Mouse (Mus musculus): ENCODE data around the gene Edem2. TPM values are rescaled to one million over a fixed set of nuclear protein-coding genes. Genes with fewer than 3 reads are reported as not detected.

Gene Edem2
- polyA plus RNA-seq, 1 experiment from 2014 or later, result 35.5 TPM

GRCm38 (mm10) chr2:155773664-155774063, 44.4 kb upstream of the Edem2 start:
- ATAC-seq (replicated peaks; ENCODE audit: low FRiP score), result no peak
- Histone ChIP-seq H3K27ac (ENCODE audit: low read depth, low read length) (no peak overlapping the region), H3K4me1 (replicated peaks; ENCODE audit: control insufficient read depth, insufficient read depth, low read length) (peaks cover 5% of the 10 kb centered on the region), H3K27me3 (replicated peaks; ENCODE audit: control insufficient read depth, insufficient read depth, low read length) (peaks cover 62% of the 10 kb centered on the region), H3K9me3 (ENCODE audit: control insufficient read depth, low read length) (no peaks in the 10 kb centered on the region), H3K4me2 (no peak overlapping the region), H3K9ac (ENCODE audit: low read depth, low read length) (no peak overlapping the region), H3K36me3 (ENCODE audit: control insufficient read depth, insufficient read depth, low read length) (no peaks in the 10 kb centered on the region), H3K4me3 (ENCODE audit: low read depth, low read length) (no peak overlapping the region)
- WGBS, result 51% methylated on average over 4 of the region's 4 CpGs
- no peak for DNase-seq (ENCODE audit: low spot score)

- no peak overlapping the region for H3K4me3 ChIP-seq (ENCODE audit: low read depth, low read length)
- peaks cover 3% of the 10 kb centered on the region; the same call in 1 of the 2 replicates for H3K27me3 ChIP-seq (replicated peaks; ENCODE audit: control insufficient read depth, insufficient read depth, low read length)
- WGBS, result 52% methylated on average over 13 of the region's 13 CpGs
- H3K4me1 ChIP-seq (replicated peaks; ENCODE audit: control insufficient read depth, insufficient read depth, low read length), result no peaks in the 10 kb centered on the region
- H3K9me3 ChIP-seq (ENCODE audit: control insufficient read depth, low read length), result no peaks in the 10 kb centered on the region
- ATAC-seq (replicated peaks; ENCODE audit: low FRiP score) (no peak; the same call in 1 of the 2 replicates), DNase-seq (ENCODE audit: low spot score) (peak; percentile 49)
- H3K36me3 ChIP-seq (ENCODE audit: control insufficient read depth, insufficient read depth, low read length), result no peaks in the 10 kb centered on the region
- no peak overlapping the region for H3K4me2 ChIP-seq
- H3K9ac ChIP-seq (ENCODE audit: low read depth, low read length), result no peak overlapping the region
- no peak overlapping the region for H3K27ac ChIP-seq (ENCODE audit: low read depth, low read length)
Observed at GRCm38 (mm10) chr2:155764679-155765418, 35.6 kb upstream of the Edem2 start.

- no peaks in the 10 kb centered on the region for H3K4me1 ChIP-seq (replicated peaks; ENCODE audit: control insufficient read depth, insufficient read depth, low read length)
- 60% methylated on average over 14 of the region's 14 CpGs for WGBS
- no peak overlapping the region for H3K9ac ChIP-seq (ENCODE audit: low read depth, low read length)
- no peak overlapping the region for H3K4me2 ChIP-seq
- H3K9me3 ChIP-seq (ENCODE audit: control insufficient read depth, low read length), result no peaks in the 10 kb centered on the region
- H3K27me3 ChIP-seq (replicated peaks; ENCODE audit: control insufficient read depth, insufficient read depth, low read length), result peaks cover 9% of the 10 kb centered on the region
- DNase-seq (ENCODE audit: low spot score) (no peak), ATAC-seq (replicated peaks; ENCODE audit: low FRiP score) (no peak)
- H3K4me3 ChIP-seq (ENCODE audit: low read depth, low read length), result no peak overlapping the region
- H3K36me3 ChIP-seq (ENCODE audit: control insufficient read depth, insufficient read depth, low read length), result no peaks in the 10 kb centered on the region
- no peak overlapping the region for H3K27ac ChIP-seq (ENCODE audit: low read depth, low read length)
Observed at GRCm38 (mm10) chr2:155756855-155757566, 27.7 kb upstream of the Edem2 start.

- ATAC-seq (replicated peaks; ENCODE audit: low FRiP score) (no peak), DNase-seq (ENCODE audit: low spot score) (no peak)
- H3K27ac ChIP-seq (ENCODE audit: low read depth, low read length), result no peak overlapping the region
- H3K4me1 ChIP-seq (replicated peaks; ENCODE audit: control insufficient read depth, insufficient read depth, low read length), result peaks cover 3% of the 10 kb centered on the region
- peaks cover 18% of the 10 kb centered on the region for H3K27me3 ChIP-seq (replicated peaks; ENCODE audit: control insufficient read depth, insufficient read depth, low read length)
- H3K4me3 ChIP-seq (ENCODE audit: low read depth, low read length), result no peak overlapping the region
- H3K36me3 ChIP-seq (ENCODE audit: control insufficient read depth, insufficient read depth, low read length), result no peaks in the 10 kb centered on the region
- no peak overlapping the region for H3K4me2 ChIP-seq
- no peaks in the 10 kb centered on the region for H3K9me3 ChIP-seq (ENCODE audit: control insufficient read depth, low read length)
- H3K9ac ChIP-seq (ENCODE audit: low read depth, low read length), result no peak overlapping the region
- 6% methylated on average over 1 of the region's 1 CpGs for WGBS
Observed at GRCm38 (mm10) chr2:155755746-155756145, 26.5 kb upstream of the Edem2 start.

GRCm38 (mm10) chr2:155751014-155751786, 21.9 kb upstream of the Edem2 start, which contains the start of gene Procr:
Gene Procr (plus strand): TSS chr2:155751117.
- H3K9me3 ChIP-seq (ENCODE audit: control insufficient read depth, low read length), result no peaks in the 10 kb centered on the region
- WGBS, result 2% methylated on average over 25 of the region's 25 CpGs
- no peaks in the 10 kb centered on the region for H3K36me3 ChIP-seq (ENCODE audit: control insufficient read depth, insufficient read depth, low read length)
- H3K4me2 ChIP-seq, result peak within 1 kb of the TSS; percentile 61
- H3K4me1 ChIP-seq (replicated peaks; ENCODE audit: control insufficient read depth, insufficient read depth, low read length), result peaks cover 3% of the 10 kb centered on the region
- peak within 1 kb of the TSS; percentile 16 for H3K4me3 ChIP-seq (ENCODE audit: low read depth, low read length)
- no peak within 1 kb of the TSS for H3K9ac ChIP-seq (ENCODE audit: low read depth, low read length)
- H3K27ac ChIP-seq (ENCODE audit: low read depth, low read length), result no peak within 1 kb of the TSS
- ATAC-seq (replicated peaks; ENCODE audit: low FRiP score) (no peak), DNase-seq (ENCODE audit: low spot score) (peak; percentile 47)
- H3K27me3 ChIP-seq (replicated peaks; ENCODE audit: control insufficient read depth, insufficient read depth, low read length), result peaks cover 18% of the 10 kb centered on the region

GRCm38 (mm10) chr2:155749394-155749793, 20.1 kb upstream of the Edem2 start:
- Histone ChIP-seq H3K36me3 (ENCODE audit: control insufficient read depth, insufficient read depth, low read length) (no peaks in the 10 kb centered on the region), H3K27me3 (replicated peaks; ENCODE audit: control insufficient read depth, insufficient read depth, low read length) (peaks cover 18% of the 10 kb centered on the region), H3K4me2 (no peak overlapping the region), H3K27ac (ENCODE audit: low read depth, low read length) (no peak overlapping the region), H3K9me3 (ENCODE audit: control insufficient read depth, low read length) (no peaks in the 10 kb centered on the region), H3K9ac (ENCODE audit: low read depth, low read length) (no peak overlapping the region), H3K4me3 (ENCODE audit: low read depth, low read length) (no peak overlapping the region), H3K4me1 (replicated peaks; ENCODE audit: control insufficient read depth, insufficient read depth, low read length) (peaks cover 3% of the 10 kb centered on the region)
- DNase-seq (ENCODE audit: low spot score) (no peak), ATAC-seq (replicated peaks; ENCODE audit: low FRiP score) (no peak)
- 88% methylated on average over 4 of the region's 4 CpGs for WGBS

- no peak overlapping the region for H3K9ac ChIP-seq (ENCODE audit: low read depth, low read length)
- 51% methylated on average over 3 of the region's 3 CpGs for WGBS
- no peak overlapping the region for H3K4me3 ChIP-seq (ENCODE audit: low read depth, low read length)
- no peaks in the 10 kb centered on the region; the same call in 1 of the 2 replicates for H3K27me3 ChIP-seq (replicated peaks; ENCODE audit: control insufficient read depth, insufficient read depth, low read length)
- H3K4me1 ChIP-seq (replicated peaks; ENCODE audit: control insufficient read depth, insufficient read depth, low read length), result peaks cover 11% of the 10 kb centered on the region
- DNase-seq (ENCODE audit: low spot score), result no peak
- no peak overlapping the region for H3K27ac ChIP-seq (ENCODE audit: low read depth, low read length)
- H3K36me3 ChIP-seq (ENCODE audit: control insufficient read depth, insufficient read depth, low read length), result no peaks in the 10 kb centered on the region
- H3K9me3 ChIP-seq (ENCODE audit: control insufficient read depth, low read length), result no peaks in the 10 kb centered on the region
- ATAC-seq (replicated peaks; ENCODE audit: low FRiP score), result no peak
- H3K4me2 ChIP-seq, result no peak overlapping the region
Observed at GRCm38 (mm10) chr2:155745487-155745886, 16.2 kb upstream of the Edem2 start.

GRCm38 (mm10) chr2:155743351-155743750, 14.1 kb upstream of the Edem2 start:
- H3K9me3 ChIP-seq (ENCODE audit: control insufficient read depth, low read length), result no peaks in the 10 kb centered on the region
- WGBS, result 62% methylated on average over 9 of the region's 9 CpGs
- no peak for DNase-seq (ENCODE audit: low spot score)
- no peak overlapping the region; the same call in 1 of the 2 replicates for H3K27ac ChIP-seq (ENCODE audit: low read depth, low read length)
- peaks cover 11% of the 10 kb centered on the region for H3K4me1 ChIP-seq (replicated peaks; ENCODE audit: control insufficient read depth, insufficient read depth, low read length)
- no peak overlapping the region for H3K4me2 ChIP-seq
- H3K9ac ChIP-seq (ENCODE audit: low read depth, low read length), result no peak overlapping the region
- no peaks in the 10 kb centered on the region for H3K27me3 ChIP-seq (replicated peaks; ENCODE audit: control insufficient read depth, insufficient read depth, low read length)
- no peak for ATAC-seq (replicated peaks; ENCODE audit: low FRiP score)
- no peak overlapping the region for H3K4me3 ChIP-seq (ENCODE audit: low read depth, low read length)
- no peaks in the 10 kb centered on the region for H3K36me3 ChIP-seq (ENCODE audit: control insufficient read depth, insufficient read depth, low read length)

All from liver, embryonic 11.5 days (tissue).